Mouse (Mus musculus): ENCODE data around the gene Nupl2.

GRCm38 (mm10) chr5:24122221-24122620, 42.5 kb upstream of the Nupl2 start:
- TF ChIP-seq CTCF (IDR thresholded peaks at IDR 0.05; ENCODE audit: extremely low read depth, insufficient read depth, low read length), result no peak
- no peak for TF ChIP-seq POLR2A (IDR thresholded peaks at IDR 0.05; ENCODE audit: extremely low read depth, insufficient read depth, low read length)
